Mouse (Mus musculus): Measurements from ENCODE around the gene Aldh18a1. TPM values are rescaled to one million over a fixed set of nuclear protein-coding genes. Genes with fewer than 3 reads are reported as not detected.

The Aldh18a1 gene
- polyA plus RNA-seq, 1 experiment from 2014 or later = 28.4 TPM

DNA sequence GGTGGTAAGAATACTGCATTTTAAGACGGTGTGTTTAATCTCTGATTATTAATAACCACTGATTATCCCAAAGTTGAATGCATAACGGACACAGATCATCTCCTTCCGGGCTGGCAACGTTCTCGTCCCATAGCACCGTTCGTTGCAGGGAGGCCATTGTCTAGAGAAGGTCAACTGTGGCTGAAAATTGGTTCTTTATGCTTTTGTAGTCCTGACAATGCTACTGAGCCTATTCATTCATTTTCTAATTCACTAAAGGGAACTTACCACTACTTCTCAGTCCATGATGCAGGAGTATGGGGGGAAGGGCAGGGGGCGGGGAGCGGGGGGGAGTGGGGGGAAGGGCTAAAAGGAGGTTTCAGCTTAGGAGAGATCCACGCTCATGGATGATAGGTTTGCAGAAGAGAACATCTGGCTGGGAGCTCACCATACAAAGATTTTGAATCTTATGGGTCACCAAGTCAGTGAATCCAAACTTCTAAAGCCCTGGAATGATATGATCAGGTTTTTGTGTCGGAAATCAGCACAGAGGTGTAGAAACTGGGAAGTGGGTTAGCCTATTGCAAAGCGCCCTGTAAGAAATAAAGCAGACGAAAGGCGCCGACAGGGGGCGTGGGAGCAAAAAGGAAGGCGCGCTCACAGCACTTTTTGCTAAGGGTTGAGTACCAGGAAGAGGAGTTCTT, 725 bp upstream of the Aldh18a1 start:
- WGBS = under 1% methylated on average over 18 of the region's 18 CpGs
- Histone ChIP-seq H3K4me2 (ENCODE audit: low read length) (peak overlapping the region; percentile 80), H3K27ac (0 out of 2 replicates have a peak overlapping the region, but pooled peaks have one; percentile 50), H3K4me1 (replicated peaks; ENCODE audit: insufficient read depth, low read length) (no peaks in the 10 kb centered on the region), H3K36me3 (ENCODE audit: insufficient read depth, low read length) (no peaks in the 10 kb centered on the region), H3K4me3 (replicated peaks; ENCODE audit: low read depth, low read length) (peak overlapping the region; percentile 63), H3K9me3 (replicated peaks; ENCODE audit: low read length) (no peaks in the 10 kb centered on the region), H3K9ac (ENCODE audit: low read depth, low read length) (0 out of 2 replicates have a peak overlapping the region, but pooled peaks have one; percentile 31), H3K27me3 (ENCODE audit: insufficient read depth, low read length) (no peaks in the 10 kb centered on the region)
- ATAC-seq (replicated peaks; ENCODE audit: low FRiP score, low read depth) = peak; percentile 44
- TF ChIP-seq CTCF (IDR thresholded peaks at IDR 0.05; ENCODE audit: low read depth) = peak; percentile 78
- DNase-seq (ENCODE audit: low spot score) = peak; percentile 96

DNA sequence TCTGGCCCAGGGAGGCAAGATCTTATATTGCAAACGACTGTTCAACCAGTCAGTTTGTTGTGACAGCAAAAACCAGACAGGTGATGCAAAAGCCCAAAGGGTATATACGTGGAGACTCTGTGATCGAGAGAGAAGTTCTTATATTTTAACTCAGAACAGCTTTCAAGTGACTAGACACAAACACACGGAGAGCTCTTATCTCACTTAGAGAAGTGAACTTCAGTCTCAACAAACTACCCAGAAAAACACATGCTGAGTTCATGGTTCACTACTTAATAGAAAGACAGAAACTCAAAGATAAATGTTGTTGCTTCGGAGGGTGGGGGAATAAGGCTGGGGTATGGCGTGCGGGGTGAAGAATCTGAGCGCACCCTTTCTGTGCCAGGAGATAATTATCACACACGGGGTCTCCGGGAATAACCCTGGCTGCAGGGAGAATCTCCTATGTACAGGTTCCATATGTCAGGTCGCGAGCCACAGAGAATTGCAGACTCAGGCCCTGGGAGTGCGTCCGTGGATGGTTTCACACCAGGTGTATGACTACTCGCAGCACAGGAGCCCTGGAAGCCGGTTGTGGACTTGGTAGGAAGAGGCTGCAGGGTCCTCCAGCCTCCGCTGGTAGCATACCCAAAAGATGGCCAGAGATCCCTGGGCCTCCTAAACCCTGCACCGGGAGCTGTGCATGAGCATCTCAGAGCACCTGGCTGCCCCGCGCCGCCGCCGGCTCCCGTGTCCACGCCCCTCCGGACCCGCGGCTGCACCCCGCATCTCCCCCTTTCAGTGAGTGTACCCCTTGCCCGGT, 571 bp downstream of the Aldh18a1 start:
- Histone ChIP-seq H3K9ac (ENCODE audit: low read depth, low read length) (peak overlapping the region; percentile 57), H3K4me3 (replicated peaks; ENCODE audit: low read depth, low read length) (peak overlapping the region; percentile 63), H3K9me3 (replicated peaks; ENCODE audit: low read length) (no peaks in the 10 kb centered on the region), H3K27ac (no peak overlapping the region), H3K27me3 (ENCODE audit: insufficient read depth, low read length) (no peaks in the 10 kb centered on the region), H3K4me1 (replicated peaks; ENCODE audit: insufficient read depth, low read length) (no peaks in the 10 kb centered on the region), H3K36me3 (ENCODE audit: insufficient read depth, low read length) (no peaks in the 10 kb centered on the region), H3K4me2 (ENCODE audit: low read length) (peak overlapping the region; percentile 80)
- ATAC-seq (replicated peaks; ENCODE audit: low FRiP score, low read depth) (no peak), DNase-seq (ENCODE audit: low spot score) (no peak)
- TF ChIP-seq CTCF (IDR thresholded peaks at IDR 0.05; ENCODE audit: low read depth) = no peak
- WGBS = 2% methylated on average over 30 of the region's 30 CpGs

DNA sequence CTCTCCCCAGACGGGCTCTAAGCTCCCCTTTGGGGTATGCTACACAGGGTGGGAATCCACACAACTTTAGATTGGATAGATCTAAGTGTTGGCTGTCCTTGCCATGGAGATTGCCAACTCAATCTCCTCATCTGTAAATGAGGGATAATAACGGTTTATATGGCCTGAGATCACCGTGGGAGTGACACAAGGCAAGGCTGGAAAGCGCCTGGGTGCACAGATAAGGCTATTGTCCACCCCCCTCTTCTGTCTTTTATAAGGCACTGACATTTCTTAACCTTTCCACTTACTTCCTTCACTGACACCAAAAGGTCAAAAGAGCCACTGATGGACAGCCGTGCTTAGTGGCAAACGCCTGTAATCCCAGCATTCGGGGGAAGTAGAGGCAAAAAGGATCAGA, 1.4 kb downstream of the Aldh18a1 start:
- DNase-seq (ENCODE audit: low spot score) (no peak), ATAC-seq (replicated peaks; ENCODE audit: low FRiP score, low read depth) (no peak)
- no peak overlapping the region for H3K9ac ChIP-seq (ENCODE audit: low read depth, low read length)

DNA sequence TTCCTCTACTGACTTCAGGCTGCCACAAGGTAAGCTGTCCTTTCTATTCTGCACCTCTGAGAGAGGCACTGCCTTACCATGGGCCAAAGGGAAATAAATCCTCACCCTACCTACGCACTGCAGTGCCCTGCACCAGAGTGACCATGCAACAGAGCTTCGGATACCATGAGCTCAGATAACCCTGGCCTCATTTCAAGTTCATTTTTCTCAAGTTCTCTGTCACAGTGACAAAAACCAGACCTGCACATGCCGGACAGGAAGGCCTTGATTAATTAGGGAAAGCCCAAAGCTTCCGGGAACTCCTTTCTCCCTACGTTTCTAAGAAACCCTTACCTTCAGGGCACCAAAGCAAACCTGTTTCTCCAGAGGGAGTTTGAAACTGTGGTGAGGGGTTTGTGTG, 6.6 kb downstream of the Aldh18a1 start:
- 55% methylated on average over 5 of the region's 5 CpGs for WGBS
- no peak overlapping the region for H3K9ac ChIP-seq (ENCODE audit: low read depth, low read length)
- H3K36me3 ChIP-seq (ENCODE audit: insufficient read depth, low read length) = no peaks in the 10 kb centered on the region; the same call in 1 of the 2 replicates
- H3K4me2 ChIP-seq (ENCODE audit: low read length) = no peak overlapping the region
- TF ChIP-seq CTCF (IDR thresholded peaks at IDR 0.05; ENCODE audit: low read depth) = no peak
- H3K4me3 ChIP-seq (replicated peaks; ENCODE audit: low read depth, low read length) = no peak overlapping the region
- no peaks in the 10 kb centered on the region for H3K4me1 ChIP-seq (replicated peaks; ENCODE audit: insufficient read depth, low read length)
- H3K9me3 ChIP-seq (replicated peaks; ENCODE audit: low read length) = no peaks in the 10 kb centered on the region
- no peak for DNase-seq (ENCODE audit: low spot score)
- H3K27ac ChIP-seq = no peak overlapping the region
- ATAC-seq (replicated peaks; ENCODE audit: low FRiP score, low read depth) = no peak
- no peaks in the 10 kb centered on the region for H3K27me3 ChIP-seq (ENCODE audit: insufficient read depth, low read length)

More for the DNA sequence above, 1.4 kb downstream of the Aldh18a1 start:
- Histone ChIP-seq H3K27me3 (ENCODE audit: insufficient read depth, low read length) (no peaks in the 10 kb centered on the region), H3K36me3 (ENCODE audit: insufficient read depth, low read length) (no peaks in the 10 kb centered on the region; the same call in 1 of the 2 replicates), H3K4me1 (replicated peaks; ENCODE audit: insufficient read depth, low read length) (no peaks in the 10 kb centered on the region), H3K9me3 (replicated peaks; ENCODE audit: low read length) (no peaks in the 10 kb centered on the region), H3K4me2 (ENCODE audit: low read length) (no peak overlapping the region; the same call in 1 of the 2 replicates), H3K4me3 (replicated peaks; ENCODE audit: low read depth, low read length) (no peak overlapping the region), H3K27ac (no peak overlapping the region)
- WGBS = 58% methylated on average over 7 of the region's 7 CpGs
- no peak for TF ChIP-seq CTCF (IDR thresholded peaks at IDR 0.05; ENCODE audit: low read depth)

DNA sequence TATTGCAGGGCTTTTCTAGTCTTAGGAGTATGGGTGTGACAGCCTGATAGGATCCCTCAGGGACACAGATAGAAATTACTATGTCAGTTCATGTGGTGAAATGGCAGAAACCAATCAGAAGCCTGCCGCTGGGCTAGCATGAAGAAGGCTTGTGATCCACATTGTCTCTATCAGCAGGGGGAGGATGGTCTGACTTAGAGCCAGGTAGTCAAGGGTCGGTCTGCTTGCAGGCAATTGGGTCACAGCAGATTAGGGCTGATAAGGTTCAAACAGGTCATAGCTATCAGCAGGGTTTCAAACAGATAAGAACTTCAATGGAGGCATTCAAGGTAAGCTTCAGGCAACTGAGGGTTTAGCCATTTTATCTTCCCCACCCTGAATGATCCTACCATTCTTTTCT, 7.4 kb downstream of the Aldh18a1 start:
- no peak for DNase-seq (ENCODE audit: low spot score)
- no peaks in the 10 kb centered on the region for H3K4me1 ChIP-seq (replicated peaks; ENCODE audit: insufficient read depth, low read length)
- H3K4me2 ChIP-seq (ENCODE audit: low read length) = no peak overlapping the region
- TF ChIP-seq CTCF (IDR thresholded peaks at IDR 0.05; ENCODE audit: low read depth) = no peak
- H3K27me3 ChIP-seq (ENCODE audit: insufficient read depth, low read length) = no peaks in the 10 kb centered on the region
- no peak overlapping the region for H3K27ac ChIP-seq
- H3K36me3 ChIP-seq (ENCODE audit: insufficient read depth, low read length) = peaks cover 5% of the 10 kb centered on the region; the same call in 1 of the 2 replicates
- H3K4me3 ChIP-seq (replicated peaks; ENCODE audit: low read depth, low read length) = no peak overlapping the region
- H3K9me3 ChIP-seq (replicated peaks; ENCODE audit: low read length) = no peaks in the 10 kb centered on the region
- ATAC-seq (replicated peaks; ENCODE audit: low FRiP score, low read depth) = no peak
- no peak overlapping the region for H3K9ac ChIP-seq (ENCODE audit: low read depth, low read length)
- WGBS = 93% methylated on average over 2 of the region's 2 CpGs

DNA sequence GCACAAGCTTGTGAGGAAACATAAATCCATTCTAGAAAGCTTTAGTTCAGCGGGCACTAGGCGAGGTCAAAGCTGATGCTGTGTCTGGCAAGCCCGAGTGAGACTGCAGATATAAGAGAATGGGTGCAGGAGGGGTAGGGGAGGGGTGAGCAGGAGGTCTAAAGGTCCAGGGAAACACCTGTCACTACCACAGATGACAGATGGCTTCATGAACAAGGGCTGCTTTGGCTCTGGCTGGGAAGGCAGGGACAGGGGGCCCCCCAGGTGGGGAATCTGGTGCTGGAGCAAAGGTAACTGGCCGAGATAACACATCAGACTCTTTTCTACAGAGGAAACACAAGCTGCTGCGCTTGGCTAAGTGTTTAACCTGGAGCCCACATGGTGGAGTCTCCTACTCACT, 12.8 kb downstream of the Aldh18a1 start:
- DNase-seq (ENCODE audit: low spot score) (no peak), ATAC-seq (replicated peaks; ENCODE audit: low FRiP score, low read depth) (no peak)
- Histone ChIP-seq H3K9me3 (replicated peaks; ENCODE audit: low read length) (no peaks in the 10 kb centered on the region), H3K4me3 (replicated peaks; ENCODE audit: low read depth, low read length) (no peak overlapping the region), H3K4me2 (ENCODE audit: low read length) (no peak overlapping the region), H3K4me1 (replicated peaks; ENCODE audit: insufficient read depth, low read length) (no peaks in the 10 kb centered on the region), H3K36me3 (ENCODE audit: insufficient read depth, low read length) (0 out of 2 replicates have a peak, but pooled peaks cover 13% of the 10 kb centered on the region), H3K27ac (no peak overlapping the region), H3K9ac (ENCODE audit: low read depth, low read length) (no peak overlapping the region), H3K27me3 (ENCODE audit: insufficient read depth, low read length) (no peaks in the 10 kb centered on the region)
- 60% methylated on average over 5 of the region's 5 CpGs for WGBS
- TF ChIP-seq CTCF (IDR thresholded peaks at IDR 0.05; ENCODE audit: low read depth) = no peak
